Mouse (Mus musculus) T-helper 2 cell (primary cell): ENCODE results near the gene Stat4.

Experiments
- in situ Hi-C: fragments of 300-600 bp; cut with MboI, MseI; formaldehyde crosslinking; loops from one replicate; pipeline ENCODE4 v1.15.1; 2025; ENCODE audit warnings: high pct_unique_total_duplicates

The Stat4 gene

GRCm38 (mm10) chr1:52102795-52103194 is 115.8 kb downstream of the Stat4 start:
- in situ Hi-C loops = no loop called here

GRCm38 (mm10) chr1:52107206-52107605 is 120.3 kb downstream of the Stat4 start:
- in situ Hi-C loops = no loop called here

- in situ Hi-C loops = no loop called here
Measured at GRCm38 (mm10) chr1:52111217-52111616, 124.3 kb downstream of the Stat4 start.

GRCm38 (mm10) chr1:52112301-52112700 is 125.4 kb downstream of the Stat4 start:
- in situ Hi-C loops = no loop called here

GRCm38 (mm10) chr1:52113067-52113665 is 126.2 kb downstream of the Stat4 start:
- in situ Hi-C loops = no loop called here

GRCm38 (mm10) chr1:52113666-52114069 is 126.7 kb downstream of the Stat4 start:
- in situ Hi-C loops = no loop called here

GRCm38 (mm10) chr1:52116441-52116840 is 129.5 kb downstream of the Stat4 start:
- in situ Hi-C loops = no loop called here

GRCm38 (mm10) chr1:52117777-52118176 is 130.8 kb downstream of the Stat4 start:
- in situ Hi-C loops = no loop called here

GRCm38 (mm10) chr1:52118860-52119591 is 132.1 kb downstream of the Stat4 start, which contains the start of gene Stat1:
Stat1 (plus strand) TSS chr1:52119440.
- in situ Hi-C loops = no loop called here

GRCm38 (mm10) chr1:52119691-52120090 is 132.7 kb downstream of the Stat4 start:
- in situ Hi-C loops = no loop called here

- in situ Hi-C loops = no loop called here
Measured at GRCm38 (mm10) chr1:52120191-52120590, 133.2 kb downstream of the Stat4 start.

GRCm38 (mm10) chr1:52121052-52121451 is 134.1 kb downstream of the Stat4 start:
- in situ Hi-C loops = no loop called here

- in situ Hi-C loops = no loop called here
Measured at GRCm38 (mm10) chr1:52124818-52125217, 137.9 kb downstream of the Stat4 start.

GRCm38 (mm10) chr1:52127350-52127749 is 140.4 kb downstream of the Stat4 start:
- in situ Hi-C loops = no loop called here

GRCm38 (mm10) chr1:52129794-52130193 is 142.8 kb downstream of the Stat4 start:
- in situ Hi-C loops = no loop called here

- in situ Hi-C loops = no loop called here
Measured at GRCm38 (mm10) chr1:52131787-52132377, 144.9 kb downstream of the Stat4 start.

GRCm38 (mm10) chr1:52133254-52133653 is 146.3 kb downstream of the Stat4 start:
- in situ Hi-C loops = no loop called here

- in situ Hi-C loops = no loop called here
Measured at GRCm38 (mm10) chr1:52137292-52137691, 150.3 kb downstream of the Stat4 start.

GRCm38 (mm10) chr1:52140534-52140933 is 153.6 kb downstream of the Stat4 start:
- in situ Hi-C loops = no loop called here

GRCm38 (mm10) chr1:52141482-52141881 is 154.5 kb downstream of the Stat4 start:
- in situ Hi-C loops = no loop called here

GRCm38 (mm10) chr1:52142117-52142516 is 155.2 kb downstream of the Stat4 start:
- in situ Hi-C loops = no loop called here

GRCm38 (mm10) chr1:52143191-52143590 is 156.2 kb downstream of the Stat4 start:
- in situ Hi-C loops = no loop called here

GRCm38 (mm10) chr1:52143596-52144156 is 156.7 kb downstream of the Stat4 start:
- in situ Hi-C loops = no loop called here
